Mouse (Mus musculus) ovary, postnatal 36 days (tissue): ENCODE data around the gene Nelfcd.

ENCODE experiments used
- DNase-seq: peaks from one replicate; pipeline ENCODE4 v3.0.0; 2022; ENCODE audit warnings: low spot score, mixed read lengths

The Nelfcd gene

GRCm38 (mm10) chr2:174472818-174473549 lies 57.4 kb downstream of the Nelfcd start, which contains the start of gene Prelid3b:
Prelid3b (minus strand) TSS chr2:174473081.
- DNase-seq: peak; percentile 100

- DNase-seq: no peak
Measured at GRCm38 (mm10) chr2:174473550-174473927, 57.9 kb downstream of the Nelfcd start.
